Mouse (Mus musculus) forebrain, embryonic 13.5 days (tissue): ENCODE data around the gene Cnih2. TPM values are rescaled to one million over a fixed set of nuclear protein-coding genes. Genes with fewer than 3 reads are reported as not detected.

Source experiments
- ATAC-seq: fragments of 200-750 bp; cut with Nextera tagmentation; 2 replicates; pipeline ENCODE4 v1.8.0; 2017
- H3K27ac ChIP-seq: fragments of 300-500 bp; sonication (generic); 2 replicates; pipeline ENCODE4 v1.5.1; 2015; ENCODE audit warnings: inconsistent platforms, mild to moderate bottlenecking, moderate library complexity
- H3K27me3 ChIP-seq: fragments of 300-500 bp; sonication (generic); 2 replicates; pipeline ENCODE4 v1.6.1; 2015; ENCODE audit warnings: mild to moderate bottlenecking, inconsistent platforms
- H3K36me3 ChIP-seq: fragments of 300-500 bp; sonication (generic); 2 replicates; pipeline ENCODE4 v1.6.1; 2015; ENCODE audit warnings: mild to moderate bottlenecking, inconsistent platforms; ENCODE audit not compliant: poor library complexity, severe bottlenecking
- H3K4me1 ChIP-seq: fragments of 300-500 bp; sonication (generic); 2 replicates; pipeline ENCODE4 v1.6.1; 2015; ENCODE audit warnings: inconsistent platforms
- H3K4me2 ChIP-seq: fragments of 300-500 bp; sonication (generic); 2 replicates; pipeline ENCODE4 v1.6.1; 2015; ENCODE audit warnings: inconsistent platforms, mild to moderate bottlenecking, moderate library complexity
- H3K4me3 ChIP-seq: fragments of 300-500 bp; sonication (generic); 2 replicates; pipeline ENCODE4 v1.5.1; 2015; ENCODE audit warnings: mild to moderate bottlenecking, inconsistent platforms
- H3K9ac ChIP-seq: fragments of 300-500 bp; sonication (generic); 2 replicates; pipeline ENCODE4 v1.6.1; 2015; ENCODE audit warnings: mild to moderate bottlenecking, inconsistent platforms
- H3K9me3 ChIP-seq: fragments of 300-500 bp; sonication (generic); replicated peaks from 2 replicates; pipeline ENCODE4 v1.6.1; 2016; ENCODE audit warnings: inconsistent platforms
- WGBS: fragments of 180-500 bp; shearing (Covaris S2); methylation state at CpG from one replicate; pipeline ENCODE4 v1.1.7; 2015; 5-methylcytosine and 5-hydroxymethylcytosine counted together
- polyA plus RNA-seq: library from polyadenylated mRNA; unstranded; fragments of >200 nt; fragmentation: Nextera tagmentation; extraction: Ambion mirVana; gene quantifications from 2 replicates; pipeline ENCODE4 v1.2.1, GENCODE M21; 2015

Cnih2 gene
- polyA plus RNA-seq, 1 experiment from 2014 or later, result 208 TPM

- ATAC-seq, result no peak
- Histone ChIP-seq H3K4me3 (no peak overlapping the region), H3K27ac (no peak overlapping the region), H3K27me3 (peaks cover 42% of the 10 kb centered on the region), H3K9me3 (no peaks in the 10 kb centered on the region), H3K36me3 (peaks cover 49% of the 10 kb centered on the region), H3K9ac (no peak overlapping the region), H3K4me1 (peaks cover 11% of the 10 kb centered on the region), H3K4me2 (no peak overlapping the region)
- 67% methylated on average over 6 of the region's 6 CpGs for WGBS
These were observed 49.0 kb downstream of the Cnih2 start for GRCm38 (mm10) chr19:5049325-5049724.

GRCm38 (mm10) chr19:5048138-5049056, 49.9 kb downstream of the Cnih2 start:
- Histone ChIP-seq H3K27ac (no peak overlapping the region), H3K36me3 (peaks cover 58% of the 10 kb centered on the region), H3K27me3 (peaks cover 35% of the 10 kb centered on the region), H3K4me1 (peaks cover 11% of the 10 kb centered on the region), H3K4me3 (no peak overlapping the region), H3K9me3 (no peaks in the 10 kb centered on the region), H3K4me2 (no peak overlapping the region), H3K9ac (no peak overlapping the region)
- WGBS, result 84% methylated on average over 14 of the region's 14 CpGs
- ATAC-seq, result no peak

- peaks cover 7% of the 10 kb centered on the region for H3K27me3 ChIP-seq
- no peak overlapping the region for H3K4me3 ChIP-seq
- H3K9ac ChIP-seq, result no peak overlapping the region
- H3K9me3 ChIP-seq, result no peaks in the 10 kb centered on the region
- 80% methylated on average over 4 of the region's 4 CpGs for WGBS
- peaks cover 29% of the 10 kb centered on the region for H3K4me1 ChIP-seq
- no peak overlapping the region for H3K27ac ChIP-seq
- H3K4me2 ChIP-seq, result no peak overlapping the region
- H3K36me3 ChIP-seq, result peaks cover 66% of the 10 kb centered on the region
- no peak for ATAC-seq
These were observed 52.8 kb downstream of the Cnih2 start for GRCm38 (mm10) chr19:5045531-5045930.

Other genes with a start within 250 kb of the Cnih2 start
- gene Ctsf, start 243.4 kb downstream of the Cnih2 start, polyA plus RNA-seq, result 31.3 and 34.5 TPM in 2 replicates
- 0.64 and 0.97 TPM in 2 replicates for gene Actn3, start 220.6 kb downstream of the Cnih2 start, polyA plus RNA-seq
- 17.1 and 20.1 TPM in 2 replicates for gene Zdhhc24, start 219.9 kb downstream of the Cnih2 start, polyA plus RNA-seq
- 8.9 and 10.8 TPM in 2 replicates for gene Bbs1, start 191.9 kb downstream of the Cnih2 start, polyA plus RNA-seq
- gene Dpp3, start 170.2 kb downstream of the Cnih2 start, polyA plus RNA-seq, result 118 and 132 TPM in 2 replicates
- 5.7 TPM in 2 replicates for gene Peli3, start 155.4 kb downstream of the Cnih2 start, polyA plus RNA-seq
- 128 and 135 TPM in 2 replicates for gene Mrpl11, start 136.4 kb downstream of the Cnih2 start, polyA plus RNA-seq
- 0.10 and 0.18 TPM in 2 replicates for gene Npas4, start 108.2 kb downstream of the Cnih2 start, polyA plus RNA-seq
- 6.9 and 8.3 TPM in 2 replicates for gene Slc29a2, start 74.7 kb downstream of the Cnih2 start, polyA plus RNA-seq
- gene B4gat1, start 59.7 kb downstream of the Cnih2 start, polyA plus RNA-seq, result 39.4 and 40.3 TPM in 2 replicates
- gene AC124502.3, start 59.6 kb downstream of the Cnih2 start, polyA plus RNA-seq, result 3.2 and 3.4 TPM in 2 replicates
- 56.0 and 63.2 TPM in 2 replicates for gene Brms1, start 57.2 kb downstream of the Cnih2 start, polyA plus RNA-seq
- 0.62 and 0.78 TPM in 2 replicates for gene Rin1, start 48.0 kb downstream of the Cnih2 start, polyA plus RNA-seq
- 7.0 and 7.3 TPM in 2 replicates for gene Cd248, start 30.4 kb downstream of the Cnih2 start, polyA plus RNA-seq
- 2.3 and 2.8 TPM in 2 replicates for gene Tmem151a, start 13.0 kb downstream of the Cnih2 start, polyA plus RNA-seq
- gene Yif1a, start 10.0 kb downstream of the Cnih2 start, polyA plus RNA-seq, result 62.4 and 71.4 TPM in 2 replicates
- 235 and 252 TPM in 2 replicates for gene Rab1b, start 8.6 kb upstream of the Cnih2 start, polyA plus RNA-seq
- gene Klc2, start 20.0 kb upstream of the Cnih2 start, polyA plus RNA-seq, result 41.1 and 43.6 TPM in 2 replicates
- 20.2 and 21.4 TPM in 2 replicates for gene Pacs1, start 174.6 kb upstream of the Cnih2 start, polyA plus RNA-seq
- gene Sf3b2, start 196.9 kb upstream of the Cnih2 start, polyA plus RNA-seq, result 428 and 432 TPM in 2 replicates
- 21.3 and 22.6 TPM in 2 replicates for gene Gal3st3, start 199.8 kb upstream of the Cnih2 start, polyA plus RNA-seq
- not detected in 2 replicates for gene Catsper1, start 237.2 kb upstream of the Cnih2 start, polyA plus RNA-seq